Comparison of ENCODE assay signal across 12 mouse cellular contexts in genomic region chr12:111370249-111370648, GRCm38 (mm10). TPM values are rescaled to one million over a fixed set of nuclear protein-coding genes. Genes with fewer than 3 reads are reported as not detected.
DNase-seq lines count a peak whose midpoint lies in the region; ATAC-seq and TF ChIP-seq lines count a peak whose summit lies in the region.
"Had no signal": no experiment of that assay in that cellular context is flagged by ENCODE, and none has a peak within 500 bp of the region (broad histone marks: within the 10 kb centered on the region; RNA-seq: fewer than 3 reads in every experiment).

No protein-coding gene starts in this region.

- no peak overlapping the region for H3K9ac ChIP-seq in hindbrain, embryonic 13.5 days
- H3K9ac ChIP-seq in hindbrain, embryonic 12.5 days, result no peak overlapping the region
- no peak overlapping the region for H3K9ac ChIP-seq in ES-Bruce4 (ENCODE audit: low read depth, poor library complexity, severe bottlenecking)
- H3K9ac ChIP-seq: limb, embryonic 13.5 days; neural tube, embryonic 12.5 days had no signal

- TF ChIP-seq POLR2A in ES-Bruce4 (IDR thresholded peaks at IDR 0.05; ENCODE audit: insufficient read depth, low read length), result no peak

- no peak overlapping the region for H3K4me2 ChIP-seq in hindbrain, embryonic 13.5 days
- H3K4me2 ChIP-seq in hindbrain, embryonic 12.5 days (replicated peaks), result no peak overlapping the region
- H3K4me2 ChIP-seq: limb, embryonic 13.5 days; neural tube, embryonic 12.5 days had no signal

- no peak for DNase-seq in urinary bladder, adult 2 months (ENCODE audit: low spot score)
- no peak for DNase-seq in left cerebral cortex, adult 18-20 months (ENCODE audit: low spot score in 2 of 2)
- DNase-seq in cerebellum, adult 9-10 months, result no peak
- DNase-seq: heart, postnatal 4 days had no signal

- no peak overlapping the region for H3K4me3 ChIP-seq in hindbrain, embryonic 13.5 days
- H3K4me3 ChIP-seq in hindbrain, embryonic 12.5 days, result no peak overlapping the region
- H3K4me3 ChIP-seq in ES-Bruce4 (ENCODE audit: low read depth, low read length), result no peak overlapping the region
- peak overlapping the region; percentile 50 for H3K4me3 ChIP-seq in megakaryocyte, embryonic 14.5 days (replicated peaks)
- H3K4me3 ChIP-seq: limb, embryonic 13.5 days; neural tube, embryonic 12.5 days had no signal

- peak; percentile 66 for TF ChIP-seq CTCF in ES-Bruce4 (IDR thresholded peaks at IDR 0.05; ENCODE audit: low read depth, low read length)

- WGBS in hindbrain, embryonic 13.5 days, result 62% methylated on average over 4 of the region's 4 CpGs
- 55% methylated on average over 4 of the region's 4 CpGs for WGBS in hindbrain, embryonic 12.5 days

- no peaks in the 10 kb centered on the region for H3K9me3 ChIP-seq in hindbrain, embryonic 13.5 days
- no peaks in the 10 kb centered on the region for H3K9me3 ChIP-seq in hindbrain, embryonic 12.5 days (replicated peaks)
- no peaks in the 10 kb centered on the region for H3K9me3 ChIP-seq in ES-Bruce4 (replicated peaks; ENCODE audit: control insufficient read depth, insufficient read depth, low read length, poor library complexity, severe bottlenecking)
- H3K9me3 ChIP-seq in megakaryocyte, embryonic 14.5 days, result no peaks in the 10 kb centered on the region
- H3K9me3 ChIP-seq: limb, embryonic 13.5 days; neural tube, embryonic 12.5 days had no signal

- H3K4me1 ChIP-seq in hindbrain, embryonic 13.5 days (replicated peaks), result peaks cover 38% of the 10 kb centered on the region
- H3K4me1 ChIP-seq in hindbrain, embryonic 12.5 days, result peaks cover 26% of the 10 kb centered on the region
- no peaks in the 10 kb centered on the region for H3K4me1 ChIP-seq in ES-Bruce4 (ENCODE audit: control insufficient read depth, insufficient read depth, low read length)
- H3K4me1 ChIP-seq in megakaryocyte, embryonic 14.5 days, result peaks cover 64% of the 10 kb centered on the region

- no peak for TF ChIP-seq EP300 in ES-Bruce4 (IDR thresholded peaks at IDR 0.05; ENCODE audit: insufficient read depth, low read depth, low read length)

- H3K36me3 ChIP-seq in hindbrain, embryonic 13.5 days, result no peaks in the 10 kb centered on the region
- H3K36me3 ChIP-seq in hindbrain, embryonic 12.5 days, result no peaks in the 10 kb centered on the region
- H3K36me3 ChIP-seq in ES-Bruce4 (ENCODE audit: control insufficient read depth, insufficient read depth, low read length, poor library complexity, severe bottlenecking), result no peaks in the 10 kb centered on the region
- H3K36me3 ChIP-seq in megakaryocyte, embryonic 14.5 days (replicated peaks; ENCODE audit: low read length), result no peaks in the 10 kb centered on the region
- H3K36me3 ChIP-seq: limb, embryonic 13.5 days; neural tube, embryonic 12.5 days had no signal

- no peaks in the 10 kb centered on the region for H3K27me3 ChIP-seq in hindbrain, embryonic 13.5 days
- H3K27me3 ChIP-seq in hindbrain, embryonic 12.5 days, result no peaks in the 10 kb centered on the region
- no peaks in the 10 kb centered on the region for H3K27me3 ChIP-seq in ES-Bruce4 (ENCODE audit: control insufficient read depth, insufficient read depth, low read length, poor library complexity, severe bottlenecking)
- peaks cover 32% of the 10 kb centered on the region for H3K27me3 ChIP-seq in megakaryocyte, embryonic 14.5 days (replicated peaks)
- H3K27me3 ChIP-seq: limb, embryonic 13.5 days; neural tube, embryonic 12.5 days had no signal

- H3K27ac ChIP-seq in hindbrain, embryonic 13.5 days, result no peak overlapping the region
- no peak overlapping the region for H3K27ac ChIP-seq in hindbrain, embryonic 12.5 days
- no peak overlapping the region for H3K27ac ChIP-seq in ES-Bruce4 (ENCODE audit: insufficient read depth, low read length)
- H3K27ac ChIP-seq: limb, embryonic 13.5 days; neural tube, embryonic 12.5 days had no signal

- peak; percentile 21; the same call in 1 of the 2 replicates for ATAC-seq in hindbrain, embryonic 13.5 days (ENCODE audit: low FRiP score)
- ATAC-seq in hindbrain, embryonic 12.5 days (ENCODE audit: low FRiP score), result no peak
- ATAC-seq in granulocyte monocyte progenitor cell, adult 5-6 weeks (replicated peaks; ENCODE audit: poor library complexity, severe bottlenecking), result peak; percentile 73

RNA-seq across cellular contexts. Expression of gene Cdc42bpb, which starts 7.3 kb away (rescaled TPM):
- 35.0 and 36.5 TPM in 2 replicates for polyA plus RNA-seq in hindbrain, embryonic 13.5 days (2015; fragmentation: Nextera tagmentation; extraction: Ambion mirVana)
- 43.2 and 44.8 TPM in 2 replicates for polyA plus RNA-seq in hindbrain, embryonic 12.5 days (2016; fragmentation: Nextera tagmentation; extraction: Ambion mirVana)
- 52.3 and 58.9 TPM in 2 replicates for polyA plus RNA-seq in ES-Bruce4 (2011; ENCODE audit: insufficient read depth, insufficient read length, low read depth, missing spikeins)
- total RNA-seq in granulocyte monocyte progenitor cell, adult 5-6 weeks (2014; fragmentation: Nextera tagmentation), result 5.6 and 8.1 TPM in 2 replicates
- 4.8 and 8.6 TPM in 2 replicates for total RNA-seq in granulocyte monocyte progenitor cell, adult 5-6 weeks (2017)
- 113 and 131 TPM in 2 replicates for polyA plus RNA-seq in megakaryocyte, embryonic 14.5 days (2012; ENCODE audit: insufficient read depth, low replicate concordance)
- 143 and 148 TPM in 2 replicates for polyA plus RNA-seq in urinary bladder, adult 2 months (2012; rRNA removed)
- total RNA-seq in left cerebral cortex, adult 18-20 months (2021), result 100 to 1,000 TPM; 130 to 138 TPM

RNA-seq across cellular contexts. Expression of gene Lbhd2, which starts 36.4 kb away (rescaled TPM):
- 0.26 and 0.52 TPM in 2 replicates for polyA plus RNA-seq in hindbrain, embryonic 13.5 days (2015; fragmentation: Nextera tagmentation; extraction: Ambion mirVana)
- 0.45 and 0.74 TPM in 2 replicates for polyA plus RNA-seq in hindbrain, embryonic 12.5 days (2016; fragmentation: Nextera tagmentation; extraction: Ambion mirVana)
- polyA plus RNA-seq in ES-Bruce4 (2011; ENCODE audit: insufficient read depth, insufficient read length, low read depth, missing spikeins), result not detected in 2 replicates
- total RNA-seq in granulocyte monocyte progenitor cell, adult 5-6 weeks (2014; fragmentation: Nextera tagmentation), result not detected in 2 replicates
- not detected in 2 replicates for total RNA-seq in granulocyte monocyte progenitor cell, adult 5-6 weeks (2017)
- polyA plus RNA-seq in megakaryocyte, embryonic 14.5 days (2012; ENCODE audit: insufficient read depth, low replicate concordance), result not detected in 2 replicates
- 0.10 TPM in 1 of 2 replicates, not detected in the other for polyA plus RNA-seq in urinary bladder, adult 2 months (2012; rRNA removed)
- total RNA-seq in left cerebral cortex, adult 18-20 months (2021), result 1 to 10 TPM; 2.2 to 3.7 TPM
- total RNA-seq: heart, postnatal 4 days had no signal
- polyA plus RNA-seq: embryonic facial prominence, embryonic 11.5 days had no signal

RNA-seq across cellular contexts. Expression of gene Exoc3l4, which starts 46.6 kb away (rescaled TPM):
- 2.0 and 2.1 TPM in 2 replicates for polyA plus RNA-seq in hindbrain, embryonic 13.5 days (2015; fragmentation: Nextera tagmentation; extraction: Ambion mirVana)
- polyA plus RNA-seq in hindbrain, embryonic 12.5 days (2016; fragmentation: Nextera tagmentation; extraction: Ambion mirVana), result 4.9 and 5.1 TPM in 2 replicates
- polyA plus RNA-seq in ES-Bruce4 (2011; ENCODE audit: insufficient read depth, insufficient read length, low read depth, missing spikeins), result 4.2 and 6.1 TPM in 2 replicates
- not detected in 2 replicates for total RNA-seq in granulocyte monocyte progenitor cell, adult 5-6 weeks (2014; fragmentation: Nextera tagmentation)
- total RNA-seq in granulocyte monocyte progenitor cell, adult 5-6 weeks (2017), result 0.26 TPM in 1 of 2 replicates, not detected in the other
- polyA plus RNA-seq in megakaryocyte, embryonic 14.5 days (2012; ENCODE audit: insufficient read depth, low replicate concordance), result 38.6 and 61.4 TPM in 2 replicates
- polyA plus RNA-seq in urinary bladder, adult 2 months (2012; rRNA removed), result 7.8 and 8.4 TPM in 2 replicates
- 1 to 10 TPM; 2.2 to 2.7 TPM for total RNA-seq in left cerebral cortex, adult 18-20 months (2021)
